Mouse (Mus musculus): ENCODE data around the gene Prdm13.

DNA sequence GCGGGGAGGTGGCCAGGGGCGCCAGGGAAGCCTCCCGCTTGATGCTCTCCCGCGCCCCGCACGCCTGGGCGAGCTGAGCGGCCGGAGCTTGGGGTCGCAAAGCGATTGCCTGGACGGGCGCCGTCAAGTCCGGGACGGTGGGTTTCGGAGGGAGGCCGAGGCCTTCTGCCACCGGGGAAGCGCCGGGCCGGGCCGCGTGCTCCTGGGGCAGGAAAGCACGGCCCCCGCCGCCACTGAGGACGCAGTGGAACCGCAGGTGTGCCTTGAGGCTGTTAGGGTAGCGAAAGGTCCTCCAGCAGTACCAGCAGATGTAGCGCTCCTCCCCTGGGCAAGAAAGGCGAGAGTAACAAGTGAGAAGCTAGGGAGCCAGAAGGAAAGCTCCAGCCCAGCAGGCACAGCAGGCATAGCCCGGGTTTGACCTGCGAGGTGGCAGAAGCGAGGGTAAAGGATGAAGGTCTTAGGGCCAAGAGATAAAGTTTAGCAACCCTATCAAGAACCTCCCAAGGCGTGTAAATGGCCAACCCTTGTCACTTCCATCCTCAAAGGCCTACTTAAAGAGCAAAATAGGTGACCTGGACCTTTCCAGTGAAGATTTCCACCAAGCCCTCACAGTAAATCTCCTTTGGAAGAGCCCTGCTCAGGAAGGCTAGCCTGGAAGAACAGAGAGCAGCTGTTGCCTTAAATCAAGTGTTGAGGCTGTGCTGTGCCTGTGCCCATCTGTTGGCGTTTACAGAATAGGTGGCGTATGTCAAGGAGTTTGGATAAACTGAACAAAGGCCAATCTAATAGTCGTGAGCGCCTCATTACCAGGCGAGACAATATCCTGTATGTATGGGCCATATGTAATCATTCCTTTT is 5.9 kb downstream of the Prdm13 start:
- TF ChIP-seq CTCF (IDR thresholded peaks at IDR 0.05; ENCODE audit: low read depth) (no peak), EP300 (IDR thresholded peaks at IDR 0.05; ENCODE audit: low read depth) (no peak)
